Mouse (Mus musculus) spleen, postnatal 36 days (tissue): ENCODE data around the gene Csmd2.

Experiments used
- DNase-seq, 2 experiments: peaks; one replicate each; pipeline ENCODE4 v3.0.0; 2022; ENCODE audit warnings: low spot score in 2 of 2, mixed read lengths in 1 of 2

The Csmd2 gene

GRCm38 (mm10) chr4:128241854-128242356 is 254.2 kb downstream of the Csmd2 start:
- no peak for DNase-seq

GRCm38 (mm10) chr4:128245201-128245600 is 257.5 kb downstream of the Csmd2 start:
- DNase-seq = no peak

GRCm38 (mm10) chr4:128248676-128249075 is 261.0 kb downstream of the Csmd2 start:
- no peak for DNase-seq

- no peak for DNase-seq
Measured at GRCm38 (mm10) chr4:128259211-128259610, 271.6 kb downstream of the Csmd2 start.

GRCm38 (mm10) chr4:128260907-128261560 is 273.4 kb downstream of the Csmd2 start, which contains the start of gene Hmgb4:
Gene Hmgb4 (minus strand): TSS chr4:128260957.
- DNase-seq = no peak

GRCm38 (mm10) chr4:128264491-128264890 is 276.8 kb downstream of the Csmd2 start:
- no peak for DNase-seq

GRCm38 (mm10) chr4:128265341-128265740 is 277.7 kb downstream of the Csmd2 start:
- no peak for DNase-seq

GRCm38 (mm10) chr4:128269261-128269875 is 281.7 kb downstream of the Csmd2 start:
- DNase-seq = no peak

- no peak for DNase-seq
Measured at GRCm38 (mm10) chr4:128270177-128270576, 282.5 kb downstream of the Csmd2 start.

- no peak for DNase-seq
Measured at GRCm38 (mm10) chr4:128270931-128271330, 283.3 kb downstream of the Csmd2 start.

GRCm38 (mm10) chr4:128272501-128272900 is 284.8 kb downstream of the Csmd2 start:
- DNase-seq = no peak

- DNase-seq = no peak
Measured at GRCm38 (mm10) chr4:128273146-128273545, 285.5 kb downstream of the Csmd2 start.

GRCm38 (mm10) chr4:128275116-128275515 is 287.5 kb downstream of the Csmd2 start:
- no peak for DNase-seq

- DNase-seq = no peak
Measured at GRCm38 (mm10) chr4:128275586-128275985, 287.9 kb downstream of the Csmd2 start.

GRCm38 (mm10) chr4:128285009-128285408 is 297.4 kb downstream of the Csmd2 start:
- DNase-seq = no peak

GRCm38 (mm10) chr4:128288095-128288494 is 300.4 kb downstream of the Csmd2 start:
- DNase-seq = no peak

- no peak for DNase-seq
Measured at GRCm38 (mm10) chr4:128304049-128304448, 316.4 kb downstream of the Csmd2 start.

GRCm38 (mm10) chr4:128306011-128306410 is 318.4 kb downstream of the Csmd2 start:
- no peak for DNase-seq

GRCm38 (mm10) chr4:128315328-128315727 is 327.7 kb downstream of the Csmd2 start:
- no peak for DNase-seq

GRCm38 (mm10) chr4:128317951-128318350 is 330.3 kb downstream of the Csmd2 start:
- no peak for DNase-seq

GRCm38 (mm10) chr4:128325511-128325910 is 337.9 kb downstream of the Csmd2 start:
- no peak for DNase-seq

- DNase-seq = no peak
Measured at GRCm38 (mm10) chr4:128326755-128327154, 339.1 kb downstream of the Csmd2 start.

GRCm38 (mm10) chr4:128327421-128327820 is 339.8 kb downstream of the Csmd2 start:
- no peak for DNase-seq
